ENCODE assay signal across 12 mouse cellular contexts in genomic region chr7:106236327-106237191, GRCm38 (mm10). TPM values are rescaled to one million over a fixed set of nuclear protein-coding genes. Genes with fewer than 3 reads are reported as not detected.
A peak's percentile ranks its signal among the peaks of the same experiment; 100 is the strongest.
DNase-seq lines count a peak whose midpoint lies in the region; ATAC-seq and TF ChIP-seq lines count a peak whose summit lies in the region.
"Had no signal": no experiment of that assay in that cellular context is flagged by ENCODE, and none has a peak within 500 bp of the region (broad histone marks: within the 10 kb centered on the region; RNA-seq: fewer than 3 reads in every experiment).

No protein-coding gene starts in this region.

- peak overlapping the region; percentile 78 for H3K27ac ChIP-seq in gastrocnemius, adult 2 months
- no peak overlapping the region for H3K27ac ChIP-seq in lung, embryonic 16.5 days (ENCODE audit: low read length)
- no peak overlapping the region for H3K27ac ChIP-seq in hindbrain, embryonic 14.5 days
- H3K27ac ChIP-seq: liver, embryonic 14.5 days; neural tube, embryonic 12.5 days had no signal

- H3ac ChIP-seq in myocyte (ENCODE audit: control insufficient read depth, insufficient read length) = no peak overlapping the region

- H3K9me3 ChIP-seq in lung, embryonic 16.5 days (ENCODE audit: control insufficient read depth, low read length) = peaks cover 2% of the 10 kb centered on the region; the same call in 1 of the 2 replicates
- H3K9me3 ChIP-seq in hindbrain, embryonic 14.5 days (ENCODE audit: control insufficient read depth, low read length) = no peaks in the 10 kb centered on the region

- no peaks in the 10 kb centered on the region for H3K36me3 ChIP-seq in lung, embryonic 16.5 days (ENCODE audit: control insufficient read depth, insufficient read depth, low read length)
- H3K36me3 ChIP-seq in myocyte (ENCODE audit: control insufficient read depth, insufficient read depth) = no peaks in the 10 kb centered on the region
- no peaks in the 10 kb centered on the region for H3K36me3 ChIP-seq in hindbrain, embryonic 14.5 days (replicated peaks; ENCODE audit: control insufficient read depth, insufficient read depth)
- H3K36me3 ChIP-seq: neural tube, embryonic 12.5 days had no signal

- no peaks in the 10 kb centered on the region for H3K27me3 ChIP-seq in lung, embryonic 16.5 days (ENCODE audit: control insufficient read depth, insufficient read depth, low read depth, low read length)
- no peaks in the 10 kb centered on the region for H3K27me3 ChIP-seq in myocyte (ENCODE audit: control insufficient read depth, insufficient read depth, insufficient read length)
- no peaks in the 10 kb centered on the region for H3K27me3 ChIP-seq in hindbrain, embryonic 14.5 days (ENCODE audit: control insufficient read depth, insufficient read depth, low read length)
- H3K27me3 ChIP-seq: neural tube, embryonic 12.5 days had no signal

- no peak for TF ChIP-seq POLR2A in myocyte (IDR thresholded peaks at IDR 0.05; ENCODE audit: insufficient read length, low read depth)

- WGBS in lung, embryonic 16.5 days = 47% methylated on average over 2 of the region's 2 CpGs
- 71% methylated on average over 2 of the region's 2 CpGs for WGBS in hindbrain, embryonic 14.5 days

- TF ChIP-seq CTCF in gastrocnemius, adult 2 months (IDR thresholded peaks at IDR 0.05) = no peak

- no peak overlapping the region for H3K4me2 ChIP-seq in lung, embryonic 16.5 days (ENCODE audit: low read depth, low read length)
- H3K4me2 ChIP-seq in myocyte (ENCODE audit: low read depth) = peak overlapping the region; percentile 13
- no peak overlapping the region for H3K4me2 ChIP-seq in hindbrain, embryonic 14.5 days (replicated peaks)
- H3K4me2 ChIP-seq: neural tube, embryonic 12.5 days had no signal

- DNase-seq in gastrocnemius, adult 2 months = no peak
- DNase-seq in gastrocnemius, postnatal 4 days (ENCODE audit: low spot score in 2 of 2) = no peak
- DNase-seq in lung, postnatal 10 days = no peak
- DNase-seq in layer of hippocampus, adult 8-10 months (ENCODE audit: low spot score in 2 of 2) = no peak
- DNase-seq in hindbrain, embryonic 14.5 days (ENCODE audit: low spot score) = no peak
- DNase-seq: cerebellum, adult 11 months had no signal

- H3K4me3 ChIP-seq in gastrocnemius, adult 2 months = no peak overlapping the region
- H3K4me3 ChIP-seq in lung, embryonic 16.5 days (ENCODE audit: low read length) = no peak overlapping the region
- H3K4me3 ChIP-seq in myocyte = no peak overlapping the region
- H3K4me3 ChIP-seq in hindbrain, embryonic 14.5 days (replicated peaks; ENCODE audit: low read length) = no peak overlapping the region
- H3K4me3 ChIP-seq: neural tube, embryonic 12.5 days had no signal

- intact Hi-C loops in gastrocnemius, adult 2 months (cut with DNase I) = no loop called here

- no peak overlapping the region for H3K9ac ChIP-seq in lung, embryonic 16.5 days (ENCODE audit: low read length)
- H3K9ac ChIP-seq in hindbrain, embryonic 14.5 days = no peak overlapping the region
- H3K9ac ChIP-seq: liver, embryonic 14.5 days; neural tube, embryonic 12.5 days had no signal

- ATAC-seq in lung, embryonic 16.5 days (ENCODE audit: low read depth) = 0 out of 2 replicates have a peak, but pooled peaks have one; percentile 20
- peak; percentile 89 for ATAC-seq in granulocyte monocyte progenitor cell, adult 5-6 weeks (replicated peaks; ENCODE audit: poor library complexity, severe bottlenecking)
- ATAC-seq in hindbrain, embryonic 14.5 days (ENCODE audit: low FRiP score) = no peak

- no peaks in the 10 kb centered on the region for H3K4me1 ChIP-seq in lung, embryonic 16.5 days (replicated peaks; ENCODE audit: control insufficient read depth, insufficient read depth, low read length)
- H3K4me1 ChIP-seq in hindbrain, embryonic 14.5 days (replicated peaks; ENCODE audit: control insufficient read depth, insufficient read depth, low read length) = no peaks in the 10 kb centered on the region
- H3K4me1 ChIP-seq: neural tube, embryonic 12.5 days had no signal

- H3K79me2 ChIP-seq in myocyte (ENCODE audit: control insufficient read depth, insufficient read depth) = no peaks in the 10 kb centered on the region

TF ChIP-seq in myocyte, 11 proteins besides CTCF, POLR2A, EP300 and RAD21:
- TF ChIP-seq REST (IDR thresholded peaks at IDR 0.05; ENCODE audit: insufficient read depth, insufficient read length) = no peak
- no peak for TF ChIP-seq TCF12 (IDR thresholded peaks at IDR 0.05; ENCODE audit: insufficient read depth, poor library complexity, severe bottlenecking)
- no peak for TF ChIP-seq E2F4 (IDR thresholded peaks at IDR 0.05; ENCODE audit: insufficient read depth)
- TF ChIP-seq MAX (IDR thresholded peaks at IDR 0.05; ENCODE audit: low read depth) = no peak
- TF ChIP-seq MYOD1 (IDR thresholded peaks at IDR 0.05; ENCODE audit: control insufficient read depth in 1 of 3, insufficient read length in 2 of 3, low read depth in 2 of 3) = no peak
- no peak for TF ChIP-seq USF1 (IDR thresholded peaks at IDR 0.05; ENCODE audit: low read depth)
- TF ChIP-seq MYOG (IDR thresholded peaks at IDR 0.05; ENCODE audit: control insufficient read depth in 1 of 3, insufficient read depth in 1 of 3, insufficient read length in 2 of 3, low read depth in 2 of 3) = no peak

RNA-seq across cellular contexts. Expression of gene Gvin1, which starts 21.4 kb away (rescaled TPM):
- total RNA-seq in gastrocnemius, adult 2 months (2021) = 1 to 10 TPM; 1.9 to 4.7 TPM
- total RNA-seq in gastrocnemius, postnatal 4 days (2021) = 1 to 10 TPM; 1.5 to 2.4 TPM
- 0.31 TPM in 1 of 2 replicates, not detected in the other for polyA plus RNA-seq in lung, embryonic 16.5 days (2015; fragmentation: Nextera tagmentation; extraction: Ambion mirVana)
- total RNA-seq in granulocyte monocyte progenitor cell, adult 5-6 weeks (2014; fragmentation: Nextera tagmentation) = 10.6 and 15.7 TPM in 2 replicates
- total RNA-seq in granulocyte monocyte progenitor cell, adult 5-6 weeks (2017) = 36.4 and 44.4 TPM in 2 replicates
- polyA plus RNA-seq in myocyte (2012; fragmentation: generic; extraction: Trizol) = not detected
- total RNA-seq in layer of hippocampus, adult 8-10 months (2022) = 1 to 10 TPM in 2 of 4 experiments, under 1 TPM in 2; 0.22 to 5.9 (median 2.0) TPM
- 0.16 and 0.27 TPM in 2 replicates for polyA plus RNA-seq in hindbrain, embryonic 14.5 days (2014; fragmentation: Nextera tagmentation; extraction: Ambion mirVana)
- polyA plus RNA-seq: embryonic facial prominence, embryonic 11.5 days; neural tube, embryonic 12.5 days had no signal
